Mouse (Mus musculus) splenic B cell, adult 2 months (primary cell): Measurements from ENCODE around the gene Ube2e2.

Experiments
- DNase-seq: peaks from one replicate; pipeline ENCODE4 v3.0.0-alpha.2; 2011; ENCODE audit warnings: low read depth, low spot score
- H3K27me3 ChIP-seq: 2 replicates; pipeline ENCODE4 v1.6.1; 2012; ENCODE audit warnings: mild to moderate bottlenecking, low read length, moderate library complexity, mixed read lengths; ENCODE audit not compliant: control insufficient read depth, poor library complexity, insufficient read depth, severe bottlenecking
- H3K36me3 ChIP-seq: 2 replicates; pipeline ENCODE4 v1.6.1; 2012; ENCODE audit warnings: mild to moderate bottlenecking, low read length, moderate library complexity, mixed read lengths; ENCODE audit not compliant: control insufficient read depth, poor library complexity, insufficient read depth, severe bottlenecking

The Ube2e2 gene

GRCm38 (mm10) chr14:18530899-18531298 lies 363.2 kb downstream of the Ube2e2 start:
- H3K36me3 ChIP-seq, result no peaks in the 10 kb centered on the region
- no peaks in the 10 kb centered on the region for H3K27me3 ChIP-seq
- no peak for DNase-seq

- no peaks in the 10 kb centered on the region for H3K36me3 ChIP-seq
- no peak for DNase-seq
- no peaks in the 10 kb centered on the region for H3K27me3 ChIP-seq
Observed at GRCm38 (mm10) chr14:18530496-18530895, 363.6 kb downstream of the Ube2e2 start.
